Mouse (Mus musculus): ENCODE measurements around the gene Vegfb.
A peak's percentile ranks its signal among the peaks of the same experiment; 100 is the strongest.

The Vegfb gene

DNA sequence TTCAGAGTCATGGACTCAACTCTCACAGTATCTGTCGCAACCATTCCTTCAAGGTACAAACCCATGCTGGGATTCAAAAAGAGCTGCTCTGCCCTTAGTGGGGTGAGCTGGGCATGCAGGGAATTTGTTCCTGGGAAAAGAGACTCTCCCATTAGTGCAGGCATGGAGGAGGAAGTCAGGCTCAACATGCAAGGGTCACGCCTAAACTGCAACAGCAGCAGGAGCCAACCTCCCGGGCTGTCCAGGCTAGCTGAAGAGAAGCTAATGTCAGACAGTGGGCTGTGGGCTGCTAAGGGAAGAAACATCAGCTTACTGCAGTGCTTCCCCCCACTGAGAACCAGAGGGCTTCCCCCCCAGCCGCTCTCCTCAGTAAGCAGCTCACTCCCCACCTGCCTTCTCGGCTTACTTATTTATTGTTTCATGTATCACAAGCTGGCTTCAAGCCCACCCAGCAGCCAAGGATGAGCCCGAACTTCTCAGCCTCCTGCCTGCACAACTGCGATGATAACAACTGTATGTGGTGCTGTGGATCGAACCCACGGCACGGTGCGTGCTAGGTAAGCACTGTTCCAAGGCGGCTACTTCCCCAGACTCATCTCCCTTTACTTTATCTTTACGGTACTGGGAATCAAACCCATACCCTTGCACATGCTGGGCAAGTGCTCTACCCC is 15.1 kb downstream of the Vegfb start:
- DNase-seq (ENCODE audit: low read depth, low spot score): no peak

DNA sequence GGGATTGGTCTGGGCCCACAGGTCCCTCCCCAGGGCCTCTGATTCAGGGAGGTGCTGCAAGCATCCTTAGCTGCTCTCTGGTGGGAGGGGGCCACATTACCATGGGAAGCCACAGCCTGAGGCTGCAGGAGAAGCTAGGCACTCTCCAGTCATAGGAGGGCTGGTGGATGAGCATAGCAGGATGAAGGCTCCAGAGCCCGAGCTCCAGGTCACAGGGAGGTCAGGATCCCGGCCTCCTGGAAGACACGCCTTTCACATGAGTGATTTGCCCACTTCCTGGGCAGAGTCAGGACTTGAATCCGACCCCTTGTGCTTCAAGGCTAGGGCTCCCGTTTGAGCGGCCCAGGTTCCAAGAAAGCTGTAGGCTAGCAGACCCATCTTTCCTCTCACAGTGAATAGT is 15.8 kb downstream of the Vegfb start:
- DNase-seq (ENCODE audit: low read depth, low spot score): no peak

DNA sequence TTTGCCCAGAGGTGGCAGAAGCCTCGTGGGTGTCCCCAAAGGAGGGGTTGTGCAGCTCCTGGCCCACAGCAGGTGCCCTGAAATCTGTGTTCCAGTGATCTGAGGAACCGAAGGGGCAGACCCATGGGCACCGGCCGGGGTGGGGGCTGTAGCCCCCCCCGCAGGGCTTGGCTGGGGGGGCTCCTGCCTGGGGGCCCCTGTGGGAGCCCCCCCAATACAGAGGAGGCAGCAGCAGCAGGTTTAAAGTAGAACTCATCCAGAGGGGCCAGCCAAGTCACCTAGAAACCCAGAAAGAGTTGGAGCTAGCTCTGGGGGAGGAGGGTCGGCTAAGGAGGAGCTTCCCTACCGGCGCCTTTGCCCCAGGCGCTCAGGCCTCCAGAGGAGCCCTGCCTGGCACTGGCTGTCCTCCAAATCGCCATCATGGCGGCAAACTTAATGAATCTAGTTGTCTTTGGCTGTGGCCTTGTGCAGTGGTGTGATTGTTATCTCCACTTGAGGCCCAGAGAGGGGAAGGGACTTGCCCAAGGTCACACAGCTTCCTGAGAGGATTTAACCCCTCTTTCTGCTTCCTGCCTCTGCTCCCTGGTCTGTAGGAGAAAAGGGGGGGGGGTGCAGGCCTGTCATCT is 16.9 kb downstream of the Vegfb start:
- no peak for DNase-seq (ENCODE audit: low read depth, low spot score)

DNA sequence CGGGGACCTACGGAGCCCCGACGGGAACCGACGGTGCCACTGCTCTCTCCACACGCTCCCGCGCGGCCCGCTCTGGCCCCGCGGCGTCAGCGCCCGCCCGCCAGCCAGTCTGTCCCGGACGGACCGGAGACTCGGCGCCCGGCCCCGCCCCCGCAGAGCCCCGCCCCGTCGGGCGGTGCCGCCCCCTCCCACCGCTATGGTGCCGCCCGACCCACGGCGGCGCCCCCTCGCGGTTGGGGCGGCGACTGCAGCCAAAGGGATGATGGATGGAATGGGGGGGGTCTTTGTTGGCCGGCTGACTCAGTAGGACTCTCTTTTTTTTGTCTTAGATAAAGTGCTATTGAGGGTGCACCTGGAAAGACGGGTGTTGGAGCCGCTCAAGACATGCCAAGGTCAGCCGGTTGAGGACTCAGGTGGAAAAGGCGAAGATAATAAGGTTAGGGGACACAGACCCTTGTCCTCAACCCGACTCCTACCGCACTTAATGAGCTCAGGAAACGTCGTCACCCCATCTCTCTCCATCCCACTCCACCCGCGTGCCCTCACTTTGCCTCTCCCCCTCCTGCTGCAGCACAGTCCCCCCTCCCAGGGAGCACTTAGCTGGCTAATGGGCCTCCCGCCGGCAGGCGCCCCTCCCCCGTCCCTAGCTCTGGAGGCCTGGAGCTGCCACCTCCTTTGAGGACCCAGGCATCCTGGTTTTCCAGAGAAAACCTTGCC is 17.6 kb downstream of the Vegfb start:
- DNase-seq (ENCODE audit: low read depth, low spot score): no peak

DNA sequence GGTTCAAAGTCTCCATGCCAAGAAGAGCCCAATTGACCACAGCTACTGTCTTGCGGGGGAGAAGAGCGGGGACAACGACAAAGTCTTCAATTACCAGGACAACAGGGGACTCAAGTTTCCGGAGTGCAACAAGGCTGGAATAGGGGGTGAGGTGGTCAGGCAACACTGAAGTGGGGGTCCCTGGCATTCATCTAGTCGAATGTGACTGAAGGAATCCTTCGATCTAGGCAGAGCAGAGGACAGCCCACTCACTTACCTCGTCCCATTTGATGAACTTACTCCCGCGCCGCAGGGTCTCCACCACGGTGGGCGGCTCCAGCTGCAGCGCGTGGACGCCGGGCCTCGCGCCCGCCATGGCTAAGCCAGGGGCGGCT is 18.2 kb downstream of the Vegfb start:
- no peak for DNase-seq (ENCODE audit: low read depth, low spot score)

DNA sequence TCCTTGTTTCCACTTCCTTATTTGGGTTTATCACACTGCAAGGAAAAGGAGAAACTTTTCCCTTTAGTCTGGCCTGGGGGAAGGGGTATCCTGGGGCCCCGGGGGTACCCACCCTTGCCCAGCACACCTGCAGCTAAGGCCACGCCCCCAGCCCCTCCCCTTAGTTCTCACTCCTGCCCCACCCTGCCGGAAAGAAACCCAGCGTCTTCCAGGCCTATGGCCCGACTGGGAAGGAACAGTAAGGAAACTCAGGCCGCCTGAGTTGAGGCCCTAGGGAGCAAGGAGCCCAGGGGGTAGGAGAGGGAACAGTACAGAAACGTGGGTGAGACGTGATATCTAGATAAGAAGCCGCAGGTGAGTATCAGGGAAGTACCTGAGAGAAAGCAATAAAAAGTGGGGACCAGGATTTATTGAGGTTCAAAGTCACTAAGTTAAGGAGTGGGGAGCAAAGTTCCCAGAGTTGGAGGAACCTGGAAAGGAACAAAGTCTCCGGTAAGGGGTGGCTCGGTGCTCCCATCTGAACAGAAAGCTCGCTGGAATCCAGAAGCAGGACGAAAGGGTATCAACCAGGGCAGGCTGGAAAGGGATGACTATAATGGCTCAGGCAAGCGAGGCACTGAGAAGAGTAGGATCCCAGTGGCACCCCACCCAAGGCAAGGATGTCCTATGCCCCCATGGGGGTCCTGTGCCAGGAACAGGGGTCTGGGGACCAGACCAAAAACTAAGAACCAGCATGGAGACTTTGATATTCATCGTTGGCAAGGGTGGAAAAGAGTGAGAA is 18.8 kb downstream of the Vegfb start:
- DNase-seq (ENCODE audit: low read depth, low spot score): no peak

DNA sequence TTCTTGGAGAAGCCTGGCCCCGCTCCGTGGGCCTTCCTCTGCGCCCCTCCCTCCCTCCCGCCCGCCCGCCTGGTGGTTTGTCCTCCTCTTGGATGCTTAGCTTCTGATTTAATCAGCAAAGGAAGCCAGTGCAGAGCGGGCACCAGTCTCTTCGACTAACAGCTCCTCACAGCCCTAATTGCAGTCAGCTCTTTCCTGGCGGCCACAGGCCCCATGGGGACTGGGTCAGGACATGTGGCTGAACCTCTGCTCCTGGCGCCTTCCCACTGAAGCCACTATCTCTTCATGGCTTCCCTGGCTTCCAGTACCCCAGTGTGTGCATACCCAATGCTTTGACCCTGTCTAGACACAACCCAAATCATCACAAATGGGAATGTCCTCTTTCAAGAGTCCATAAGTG is 31.0 kb downstream of the Vegfb start:
- DNase-seq (ENCODE audit: low read depth, low spot score): no peak

DNA sequence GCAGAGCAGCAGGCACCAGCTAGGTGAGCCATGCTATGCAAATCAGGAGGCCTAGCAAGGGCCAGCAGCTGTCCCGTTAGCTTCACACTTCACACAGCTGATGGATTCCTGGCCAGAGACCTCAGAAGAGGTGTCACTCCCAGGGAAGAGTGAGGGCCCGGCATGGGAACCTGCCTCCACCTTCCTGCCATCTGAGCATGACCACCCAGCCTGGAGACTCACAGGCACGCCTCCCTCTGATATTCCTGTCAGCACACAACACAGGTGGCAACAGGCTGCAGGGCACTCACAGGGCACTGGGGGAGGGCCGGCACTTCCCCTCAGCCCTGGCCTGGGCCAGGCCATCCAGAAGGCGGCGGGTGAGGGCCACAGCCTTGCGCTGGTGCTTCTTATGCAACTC is 32.0 kb downstream of the Vegfb start:
- DNase-seq (ENCODE audit: low read depth, low spot score): no peak

DNA sequence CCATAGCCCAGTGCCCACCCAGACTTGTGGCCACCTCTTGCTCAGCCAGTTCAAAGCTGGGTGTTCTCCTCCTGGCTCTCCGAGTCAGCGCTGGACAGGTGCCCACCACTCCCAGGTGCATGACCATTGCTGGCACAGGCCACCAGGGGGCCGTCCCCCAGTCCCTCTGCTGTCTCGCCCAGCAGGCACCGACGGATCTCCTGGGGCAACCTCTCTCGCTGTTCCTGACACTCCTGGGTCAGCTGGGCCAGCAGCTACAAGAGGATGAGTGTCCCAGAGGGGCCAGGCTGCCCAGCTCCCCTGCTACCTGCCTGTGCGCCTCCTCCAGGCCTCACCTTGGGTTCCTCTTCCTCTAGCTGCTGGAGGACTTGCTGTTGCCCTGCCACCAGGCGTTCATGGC is 33.4 kb downstream of the Vegfb start:
- DNase-seq (ENCODE audit: low read depth, low spot score): no peak

DNA sequence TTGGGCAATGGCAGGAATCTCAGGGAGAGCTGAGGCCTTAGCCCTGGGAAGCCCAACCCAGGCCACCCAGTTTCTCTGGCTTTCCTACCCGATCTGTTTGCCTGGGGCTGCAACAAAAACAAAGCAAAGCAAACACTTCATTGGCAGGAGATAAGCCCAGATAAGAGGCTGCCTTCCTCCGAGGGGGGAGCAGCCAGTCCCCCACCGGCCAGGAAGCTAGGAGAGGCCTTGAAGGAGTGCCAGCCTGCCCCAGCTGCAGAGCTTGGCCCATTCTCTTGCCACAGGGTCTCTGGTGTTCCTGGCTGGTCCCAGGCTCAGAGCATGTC is 34.8 kb downstream of the Vegfb start:
- DNase-seq (ENCODE audit: low read depth, low spot score): no peak

DNA sequence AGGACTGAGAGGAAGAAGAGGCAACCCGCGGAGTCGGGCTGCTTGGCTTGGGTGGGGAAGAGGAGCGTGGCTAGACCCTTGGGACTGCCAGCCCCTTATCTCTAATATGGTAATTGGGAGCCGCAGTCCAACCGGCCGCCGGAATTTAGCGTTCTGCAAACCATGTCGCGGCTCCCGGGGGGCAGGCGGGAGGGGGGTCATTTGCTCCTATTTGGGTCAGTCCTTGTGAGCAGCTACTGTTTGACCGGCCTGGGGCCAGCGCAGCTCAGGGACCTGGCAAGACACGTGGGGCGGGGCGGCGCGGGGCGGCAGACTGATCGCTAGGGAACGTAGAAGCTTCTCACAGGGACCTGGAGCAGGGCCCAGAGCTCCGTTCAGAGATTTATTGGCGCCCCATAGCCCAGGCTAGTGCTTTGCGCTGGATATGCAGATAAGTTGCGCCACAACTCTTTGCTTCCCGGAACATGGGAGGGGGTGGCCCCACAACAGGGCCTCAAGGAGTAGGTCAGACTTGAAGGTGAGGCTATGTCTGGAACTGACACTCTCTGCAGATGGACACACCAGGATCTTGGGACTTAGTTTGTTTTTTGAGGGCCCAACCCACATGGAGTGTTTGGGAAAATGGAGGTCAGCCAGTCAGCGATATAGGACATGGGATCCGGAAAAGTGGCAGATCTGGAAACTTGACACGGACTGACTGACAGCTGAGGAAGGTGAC is 35.3 kb downstream of the Vegfb start:
- peak; percentile 26 for DNase-seq (ENCODE audit: low read depth, low spot score)

DNA sequence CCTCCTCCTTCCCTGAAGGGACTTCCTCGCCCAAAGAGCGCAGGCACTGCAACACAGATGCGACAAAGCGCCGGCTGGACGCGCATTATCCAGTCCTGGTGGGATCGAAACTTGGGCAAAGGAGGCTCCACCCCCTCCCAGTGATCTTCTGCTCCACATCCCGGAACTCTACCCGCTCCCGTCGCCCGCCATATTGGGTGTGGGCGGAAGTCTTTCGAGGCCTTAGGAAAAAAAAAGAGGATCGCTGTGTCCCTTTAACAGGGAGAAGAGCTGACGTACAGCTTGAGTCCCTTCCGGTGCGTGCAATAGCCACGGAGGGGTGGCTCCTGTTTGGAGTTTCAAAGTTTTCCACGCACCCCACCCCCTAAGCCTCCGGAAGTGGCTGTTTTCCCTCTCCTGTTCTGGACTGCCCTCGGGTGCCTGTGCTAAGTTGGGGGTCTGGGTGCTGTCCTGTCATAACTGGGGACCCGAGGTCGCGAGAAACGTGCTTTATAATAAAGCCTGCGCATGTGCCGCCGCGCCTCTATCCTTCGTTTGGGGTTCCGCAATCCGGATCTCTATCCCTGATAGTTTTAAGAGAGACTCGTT is 36.0 kb downstream of the Vegfb start:
- DNase-seq (ENCODE audit: low read depth, low spot score): peak; percentile 83

DNA sequence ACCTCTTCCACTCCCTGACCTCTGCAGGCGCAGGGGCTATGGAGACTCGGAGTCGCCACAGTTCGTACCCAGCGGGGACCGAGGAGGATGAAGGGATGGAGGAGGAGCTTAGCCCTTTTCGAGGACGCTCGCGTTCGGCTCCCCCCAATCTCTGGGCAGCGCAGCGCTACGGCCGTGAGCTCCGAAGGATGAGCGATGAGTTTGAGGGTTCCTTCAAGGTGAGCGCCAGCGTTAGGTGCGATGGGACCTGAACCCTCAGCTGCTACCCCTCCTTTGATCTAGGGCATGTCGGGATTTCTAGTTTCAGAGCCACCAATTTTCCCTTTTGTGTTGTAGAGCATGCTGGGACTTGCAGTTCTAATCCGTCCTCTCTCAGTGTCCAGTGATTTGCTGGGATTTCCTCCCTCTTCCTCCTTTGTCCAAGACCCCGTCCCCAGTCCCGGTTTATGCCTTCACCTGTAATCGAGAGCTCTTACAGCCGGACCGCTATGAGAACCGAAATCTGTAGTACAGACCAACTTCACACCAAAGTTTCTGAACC is 36.8 kb downstream of the Vegfb start:
- DNase-seq (ENCODE audit: low read depth, low spot score): no peak

DNA sequence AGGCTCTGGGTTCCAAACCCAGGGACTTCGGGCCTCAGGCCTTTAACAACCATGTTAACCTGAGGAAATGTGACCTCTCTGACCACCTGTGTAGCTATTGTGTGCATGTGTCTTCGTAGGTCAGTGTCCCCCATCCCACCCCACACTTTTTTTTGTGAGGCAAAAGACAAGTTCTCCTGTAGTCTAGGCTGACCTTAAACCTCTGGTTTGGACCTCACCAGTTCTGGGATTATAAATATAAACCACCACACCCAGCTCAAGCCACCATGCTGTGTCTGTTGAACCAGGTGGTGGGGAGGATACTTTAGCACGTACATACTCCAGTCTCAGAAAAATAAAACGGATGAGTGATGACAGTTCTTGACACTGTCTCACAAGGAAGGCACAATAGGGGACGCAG is 37.5 kb downstream of the Vegfb start:
- no peak for DNase-seq (ENCODE audit: low read depth, low spot score)

DNA sequence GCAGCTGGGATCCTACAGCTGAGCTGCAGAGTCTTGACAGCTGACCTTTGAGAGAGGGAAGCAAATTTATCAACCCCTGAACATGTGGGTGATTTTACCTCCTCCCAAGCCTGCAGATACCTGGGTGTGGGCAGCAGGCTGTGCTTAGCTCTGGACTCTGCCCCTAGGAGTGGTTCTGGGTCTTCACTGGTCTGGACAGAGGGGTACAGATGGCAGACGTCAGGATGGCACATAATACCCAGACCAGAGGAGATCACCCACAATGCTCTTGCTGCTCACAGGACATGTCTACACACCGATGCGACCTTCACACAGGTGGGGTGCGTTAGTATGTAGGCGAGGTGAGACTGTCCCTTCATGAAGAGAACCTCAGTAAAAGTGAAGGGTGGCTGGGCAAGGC is 37.9 kb downstream of the Vegfb start:
- DNase-seq (ENCODE audit: low read depth, low spot score): no peak

DNA sequence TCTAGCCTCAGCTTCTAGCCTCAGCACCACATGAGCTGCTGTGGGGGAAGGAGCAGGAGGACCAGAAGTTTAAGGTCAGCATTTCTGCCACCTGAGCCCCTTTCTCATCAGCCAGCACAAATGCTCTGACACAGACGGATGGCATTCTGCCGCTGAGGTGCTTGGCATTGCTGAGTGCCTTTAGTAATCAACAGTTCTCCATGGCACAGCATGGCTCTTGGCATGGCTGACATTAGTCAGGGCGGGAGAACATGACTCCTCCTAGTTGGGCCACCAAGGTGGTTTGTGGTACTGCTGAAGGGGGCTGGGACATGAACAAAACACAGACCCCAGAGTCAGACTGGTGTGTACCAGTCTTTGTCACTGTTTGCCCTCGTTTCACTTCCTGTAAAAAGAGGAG is 39.3 kb downstream of the Vegfb start:
- DNase-seq (ENCODE audit: low read depth, low spot score): no peak

DNA sequence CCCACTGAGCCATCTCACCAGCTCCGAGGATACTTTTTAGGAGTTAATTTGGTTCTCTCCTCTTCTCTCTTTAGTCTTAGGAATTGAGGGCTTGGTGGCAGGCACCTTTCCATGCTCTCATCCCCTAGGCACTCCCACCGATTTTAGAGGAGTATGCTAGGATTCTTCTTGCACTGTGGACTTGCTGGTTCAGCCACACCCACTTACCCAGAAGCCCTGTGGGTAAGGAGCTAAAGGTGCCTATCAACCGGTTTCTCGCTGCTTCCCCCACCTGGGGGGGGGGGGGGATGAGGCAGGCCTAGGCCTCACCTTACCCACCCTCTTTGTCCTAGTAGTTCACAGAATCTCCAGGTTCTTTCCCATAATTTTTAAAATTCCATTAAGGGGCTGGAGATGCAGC is 39.7 kb downstream of the Vegfb start:
- no peak for DNase-seq (ENCODE audit: low read depth, low spot score)

DNA sequence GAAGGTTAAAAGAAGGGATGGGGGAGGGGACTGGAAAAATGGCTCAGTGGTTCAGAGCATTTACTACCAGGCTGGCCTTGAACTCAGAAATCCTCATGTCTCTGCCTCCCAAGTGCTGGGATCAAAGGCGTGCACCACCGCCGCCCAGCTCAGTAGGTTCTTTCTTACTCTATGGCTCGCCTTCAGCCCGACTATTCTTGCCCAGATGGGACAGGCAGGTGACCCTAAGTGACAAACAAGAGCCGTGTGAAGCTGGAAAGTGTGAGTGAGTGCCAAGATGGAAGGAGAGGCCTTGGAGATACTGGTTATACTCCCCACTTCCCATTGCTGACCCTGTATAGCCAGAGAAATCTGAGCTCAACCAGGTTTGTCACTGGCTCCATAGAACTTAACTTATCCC is 43.7 kb downstream of the Vegfb start:
- no peak for DNase-seq (ENCODE audit: low read depth, low spot score)

DNA sequence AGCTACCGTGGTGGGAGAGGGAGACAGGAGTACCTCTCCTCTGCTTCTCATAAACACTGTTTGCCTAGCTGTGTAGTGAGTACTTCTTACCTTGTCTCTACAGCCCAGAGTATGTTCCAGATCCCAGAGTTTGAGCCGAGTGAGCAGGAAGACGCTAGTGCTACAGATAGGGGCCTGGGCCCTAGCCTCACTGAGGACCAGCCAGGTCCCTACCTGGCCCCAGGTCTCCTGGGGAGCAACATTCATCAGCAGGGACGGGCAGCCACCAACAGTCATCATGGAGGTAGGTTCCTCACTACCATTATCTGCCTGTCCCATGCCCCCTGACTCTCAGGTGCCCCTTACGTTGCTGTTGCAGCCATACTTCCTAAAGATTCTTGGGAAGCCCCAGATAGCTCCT is 44.7 kb downstream of the Vegfb start:
- no peak for DNase-seq (ENCODE audit: low read depth, low spot score)

DNA sequence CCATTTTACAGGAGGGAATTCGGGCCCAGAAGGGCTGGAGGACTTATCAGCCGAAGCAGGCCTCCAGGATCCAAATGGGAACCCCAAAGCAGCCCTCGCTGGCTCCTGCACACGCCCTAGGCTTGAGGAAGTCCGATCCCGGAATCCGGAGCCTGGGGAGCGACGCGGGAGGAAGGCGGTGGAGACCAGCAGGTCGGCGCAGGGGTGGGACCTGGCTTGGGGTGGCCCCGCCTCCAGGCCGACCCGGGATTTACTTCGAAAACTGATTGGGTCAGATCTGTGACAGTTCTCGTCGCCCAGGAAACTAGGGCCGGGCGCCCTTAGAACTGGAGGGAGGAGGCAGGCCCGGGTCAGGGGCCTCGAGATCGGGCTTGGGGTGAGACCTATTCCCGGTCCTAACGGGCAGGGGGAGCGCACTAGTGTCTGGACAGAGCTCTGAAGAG is 45.2 kb downstream of the Vegfb start, which contains the start of gene Gpr137:
Gpr137 (minus strand) TSS at position 232 of the 443 bp plus-strand sequence.
- DNase-seq (ENCODE audit: low read depth, low spot score): peak; percentile 80
